Mouse (Mus musculus) testis, postnatal 10 days (tissue): ENCODE data around the gene Ccdc6.
A peak's percentile ranks its signal among the peaks of the same experiment; 100 is the strongest.

Experiments used
- DNase-seq: peaks from one replicate; pipeline ENCODE4 v3.0.0; 2021; ENCODE audit warnings: low spot score

The Ccdc6 gene

DNA sequence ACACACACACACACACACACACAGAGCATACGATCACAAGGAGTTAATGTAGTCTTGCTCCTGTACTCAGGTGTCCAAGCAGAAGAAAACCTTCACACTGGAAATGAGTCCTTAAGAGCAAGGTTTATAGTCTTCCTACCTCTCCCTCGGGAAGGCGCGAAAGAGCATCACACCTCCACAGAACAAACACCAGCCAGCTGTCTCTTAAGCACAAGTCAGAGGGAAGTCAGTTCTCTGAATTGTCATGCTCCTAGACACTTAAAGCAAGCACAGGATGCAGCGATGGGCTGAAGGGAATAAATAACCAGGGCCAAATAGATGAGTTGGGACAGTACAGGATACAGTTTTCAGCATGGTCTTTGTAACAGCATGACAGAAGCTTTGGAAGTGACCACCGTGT, 35.8 kb downstream of the Ccdc6 start:
- no peak for DNase-seq

DNA sequence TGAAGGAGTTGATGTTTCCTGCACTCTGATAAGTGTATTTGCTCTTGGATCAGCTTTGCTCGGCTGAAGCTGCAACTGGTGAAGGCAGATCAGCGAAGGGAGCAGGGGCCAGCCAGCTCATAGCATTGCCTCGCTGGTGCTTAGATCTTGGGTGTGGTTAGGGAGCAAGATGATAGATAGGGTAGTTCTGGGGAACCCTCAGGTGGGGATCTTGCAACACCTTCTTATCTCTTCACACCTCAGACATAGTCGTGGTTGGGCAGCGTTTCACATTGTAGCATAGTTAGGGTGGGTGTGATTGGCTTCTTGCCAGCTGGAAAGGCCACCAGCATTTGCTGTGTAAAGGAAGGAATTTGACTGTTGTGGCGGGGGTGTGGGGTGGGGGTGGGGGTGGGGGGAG, 36.3 kb downstream of the Ccdc6 start:
- DNase-seq = no peak

DNA sequence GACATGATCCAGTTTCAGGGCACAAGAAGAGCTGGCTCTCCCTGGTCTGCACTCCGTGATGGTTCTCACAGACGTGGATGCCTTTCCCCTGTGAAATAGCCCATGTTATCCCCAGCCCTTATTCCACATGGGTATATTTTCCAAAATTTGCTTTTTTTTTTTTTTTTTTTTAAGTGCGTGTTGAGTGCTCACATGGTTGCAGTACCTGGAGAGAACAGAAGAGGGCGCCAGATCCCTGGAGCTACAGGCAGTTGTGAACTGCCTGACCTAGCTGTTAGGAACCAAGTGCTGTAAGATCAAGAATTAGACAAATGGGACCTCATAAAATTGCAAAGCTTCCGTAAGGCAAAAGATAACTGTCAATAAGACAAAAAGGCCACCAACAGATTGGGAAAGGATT, 38.8 kb downstream of the Ccdc6 start:
- DNase-seq = peak; percentile 54

DNA sequence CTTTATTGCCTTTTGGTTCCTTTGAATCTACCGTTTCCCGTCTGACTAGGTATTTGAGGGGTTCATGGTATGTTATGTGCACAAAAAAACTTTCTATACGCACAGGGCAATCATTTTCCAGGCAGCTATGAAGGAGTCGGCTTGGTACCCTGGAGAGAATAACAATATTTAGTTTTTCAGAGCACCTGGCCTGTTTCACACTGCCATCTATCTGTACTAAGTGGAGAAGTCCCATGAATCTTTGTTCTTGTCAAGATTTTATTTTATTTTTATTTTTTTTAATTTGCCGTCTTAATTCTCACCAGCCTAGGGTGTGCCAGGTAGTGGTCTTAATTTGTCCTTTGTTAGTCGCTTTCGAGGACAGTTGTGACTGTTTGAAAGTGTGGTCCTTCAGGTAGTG, 40.7 kb downstream of the Ccdc6 start:
- DNase-seq = no peak

DNA sequence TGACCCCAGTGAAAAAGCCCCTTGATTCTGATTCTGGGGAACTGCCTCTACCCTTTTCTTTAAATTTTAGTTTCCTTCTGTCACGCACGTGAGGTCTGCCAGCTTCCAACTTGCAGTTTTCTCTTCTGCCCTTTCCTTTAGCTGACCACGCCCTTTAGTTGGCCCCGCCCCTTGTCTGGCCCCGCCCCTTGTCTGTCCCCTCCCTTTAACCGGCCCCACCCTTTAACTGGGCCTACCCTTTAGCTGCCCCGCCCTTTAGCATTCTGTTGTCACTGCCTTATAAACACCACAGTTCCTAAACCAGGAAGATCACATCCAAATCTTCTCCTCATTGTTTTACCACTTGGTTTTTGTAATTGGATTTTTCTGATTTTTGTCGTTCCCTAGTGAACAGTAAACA, 41.2 kb downstream of the Ccdc6 start:
- DNase-seq = no peak

DNA sequence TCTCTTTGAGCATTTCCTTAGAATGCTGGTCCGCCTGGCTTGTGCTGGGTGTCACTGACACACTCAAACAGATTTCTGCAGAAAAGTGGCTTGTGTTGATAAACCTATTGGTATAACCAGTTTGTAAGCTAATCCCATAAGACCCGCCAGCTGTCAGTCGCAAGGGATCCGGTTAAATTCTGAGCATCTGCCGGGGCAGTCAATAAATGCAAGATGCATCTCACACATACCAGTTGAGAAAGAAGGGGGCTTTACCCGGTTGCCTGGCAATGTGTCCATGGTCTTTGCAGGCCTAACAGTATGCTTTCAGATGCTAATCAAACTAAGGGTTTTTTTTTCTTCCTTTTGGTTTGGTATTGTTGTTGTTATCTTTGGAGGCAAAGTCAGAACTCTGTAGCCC, 42.4 kb downstream of the Ccdc6 start:
- no peak for DNase-seq

DNA sequence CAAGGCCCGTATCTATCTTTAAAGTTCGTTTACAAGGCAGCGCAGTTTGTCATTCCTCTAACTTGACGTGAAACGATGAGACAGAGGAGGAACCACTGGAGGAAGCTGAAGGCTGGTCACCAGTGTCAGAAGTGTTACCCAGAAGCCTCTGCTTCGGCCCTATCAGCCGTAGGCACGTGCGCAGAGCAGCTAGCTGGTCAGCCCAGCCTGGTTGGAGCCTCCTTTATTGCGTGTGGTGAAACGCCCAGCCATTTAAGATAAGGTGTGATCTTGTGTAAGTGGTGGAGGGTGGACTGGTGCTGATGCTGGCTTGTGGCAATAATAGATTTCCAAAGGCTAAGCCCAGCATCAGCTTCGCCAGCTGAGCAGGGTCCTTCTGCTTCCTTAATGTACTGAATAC, 43.5 kb downstream of the Ccdc6 start:
- no peak for DNase-seq

DNA sequence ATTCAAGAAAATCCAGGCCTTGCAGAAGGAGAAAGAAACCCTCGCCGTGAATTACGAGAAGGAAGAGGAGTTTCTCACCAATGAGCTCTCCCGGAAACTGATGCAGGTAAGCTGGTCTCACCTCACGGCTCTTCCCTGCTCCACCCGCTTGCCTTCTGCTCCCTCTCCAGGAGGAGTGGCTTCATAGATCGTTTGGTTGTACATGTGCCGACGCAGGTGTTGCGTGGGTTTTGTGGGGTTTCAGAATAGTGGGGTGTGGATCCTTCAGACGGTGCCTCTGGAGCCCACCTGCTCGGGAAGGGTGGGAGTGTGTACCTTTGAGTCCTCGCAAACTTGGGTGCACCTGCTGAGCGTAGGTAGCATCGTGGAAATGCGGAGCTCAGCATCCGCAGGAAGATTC, 45.7 kb downstream of the Ccdc6 start:
- no peak for DNase-seq

DNA sequence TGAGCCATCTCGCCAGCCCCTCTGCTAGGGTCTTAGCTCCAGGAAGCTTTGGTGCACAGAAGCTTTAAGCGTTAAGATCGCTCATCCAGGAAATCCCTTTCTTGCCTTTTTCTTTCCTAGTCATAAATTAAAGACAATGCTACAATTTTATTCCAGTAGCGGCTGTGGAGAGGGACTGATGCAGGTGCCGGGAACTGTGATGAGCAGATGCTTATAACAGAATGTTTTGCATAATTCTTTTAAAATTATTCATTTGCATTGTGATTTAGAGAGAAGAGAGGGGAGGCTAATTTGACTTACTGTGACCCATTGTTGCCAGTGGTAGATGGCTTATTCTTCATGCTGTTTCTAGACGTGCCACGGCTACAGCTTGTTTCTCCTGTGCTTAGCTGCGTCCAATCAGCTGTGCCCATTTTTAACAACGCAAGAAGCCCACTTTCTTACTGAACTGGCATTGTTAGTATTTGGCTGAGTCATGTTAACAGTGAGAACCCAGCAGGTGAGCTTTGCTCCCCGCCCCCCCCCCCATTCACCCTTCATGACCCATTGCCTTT, 47.2 kb downstream of the Ccdc6 start:
- no peak for DNase-seq

DNA sequence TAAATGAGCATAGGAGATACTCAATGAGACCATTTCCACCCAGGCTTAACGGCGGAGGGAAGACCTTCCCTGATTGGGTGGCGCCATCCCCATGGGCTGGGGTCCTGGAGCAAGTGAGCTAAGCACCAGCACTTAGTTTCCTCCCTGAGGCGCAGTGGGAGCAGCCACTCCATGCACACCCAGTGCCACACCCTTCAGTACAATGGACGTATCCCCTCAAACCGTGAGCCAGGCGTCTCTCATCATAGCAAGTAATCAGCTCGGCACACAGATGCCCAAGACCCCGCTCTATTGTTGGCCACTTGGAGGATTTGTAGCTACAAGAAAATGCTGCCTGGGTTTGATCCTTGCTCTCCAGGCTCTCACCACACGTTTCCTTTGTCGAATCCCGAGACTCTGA, 49.0 kb downstream of the Ccdc6 start:
- DNase-seq = no peak

DNA sequence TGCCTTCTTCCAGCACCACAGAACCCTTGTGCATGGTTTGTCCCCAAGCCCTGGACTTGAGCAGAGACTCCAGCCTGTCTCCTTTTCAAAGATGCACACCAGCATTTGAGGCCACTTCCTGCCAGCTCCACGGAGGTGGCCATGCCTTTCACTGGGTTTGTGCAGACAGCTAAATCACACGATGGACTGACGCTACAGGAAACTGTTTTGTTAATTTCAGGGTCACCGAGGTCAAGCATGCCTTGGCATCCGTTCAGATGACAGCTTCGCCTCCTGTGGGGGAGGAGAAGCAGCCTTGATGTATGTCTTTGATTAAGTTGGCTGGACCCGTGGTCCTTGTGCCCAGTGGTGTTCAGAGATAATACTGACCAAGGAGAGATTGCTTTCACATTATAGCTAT, 52.2 kb downstream of the Ccdc6 start:
- no peak for DNase-seq

DNA sequence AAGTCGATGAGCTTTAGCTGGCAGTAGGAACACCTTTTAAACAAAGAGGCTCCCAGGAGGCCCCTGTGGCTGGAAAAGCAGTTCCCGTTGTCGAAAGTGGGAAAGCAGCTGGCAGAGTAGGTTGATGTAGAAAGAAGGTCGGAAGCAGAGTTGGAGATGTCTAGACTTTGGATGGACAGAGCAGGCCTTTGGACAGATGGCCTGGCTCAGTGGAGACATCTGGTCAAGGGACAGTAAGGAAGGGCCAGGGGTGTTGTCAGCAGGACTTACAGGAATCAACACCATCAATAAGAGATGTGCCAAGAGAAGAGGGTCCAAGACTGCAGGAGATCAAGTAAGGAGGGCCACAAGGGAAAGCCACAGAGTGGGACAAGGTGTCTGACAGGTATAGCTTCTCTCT, 53.4 kb downstream of the Ccdc6 start:
- DNase-seq = no peak

DNA sequence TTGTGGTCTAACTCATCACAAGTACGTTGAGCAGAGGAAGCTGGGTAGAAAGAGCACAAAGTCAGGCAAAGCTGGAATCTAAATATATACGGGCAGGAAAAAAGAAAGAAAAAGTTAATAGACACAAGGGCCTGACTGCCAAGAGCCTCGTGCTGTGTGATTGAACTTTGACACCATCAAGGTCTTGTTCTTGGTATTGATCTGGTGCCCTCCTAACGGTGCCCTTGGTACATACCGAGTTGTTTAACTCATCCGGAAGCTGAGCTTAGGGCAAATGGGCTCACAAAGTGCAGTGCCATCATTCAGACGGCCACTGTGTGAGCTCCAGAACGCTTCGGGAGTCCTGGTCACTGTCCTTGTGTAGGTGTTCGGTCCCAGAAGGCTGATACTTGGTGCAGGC, 54.2 kb downstream of the Ccdc6 start:
- no peak for DNase-seq

DNA sequence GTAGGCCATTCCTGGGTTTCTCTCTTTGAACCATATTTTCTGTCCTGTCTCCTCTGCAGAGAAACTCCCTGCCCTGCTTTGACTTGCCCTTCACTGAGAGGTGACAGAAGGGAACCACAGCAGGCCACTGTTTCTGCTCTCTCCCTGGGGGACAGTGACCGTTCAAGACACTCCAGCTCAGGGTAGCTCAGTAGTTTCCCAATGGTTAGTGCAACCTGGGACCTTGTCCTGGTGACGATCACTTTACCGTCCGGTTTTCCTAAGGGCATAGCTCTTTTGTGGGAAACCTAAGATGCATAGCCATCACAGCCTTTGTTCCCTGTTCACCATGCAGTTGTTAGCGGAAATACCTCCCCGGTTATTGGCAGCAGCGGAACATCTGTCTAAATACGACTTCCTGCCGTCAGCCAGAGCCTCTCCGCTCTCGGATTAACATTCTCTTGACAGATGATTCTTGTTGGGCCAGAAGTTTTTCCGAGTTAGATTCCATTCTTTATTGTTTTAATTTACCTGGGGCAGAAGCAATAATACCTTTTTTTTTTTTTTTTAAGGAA, 55.3 kb downstream of the Ccdc6 start:
- no peak for DNase-seq

DNA sequence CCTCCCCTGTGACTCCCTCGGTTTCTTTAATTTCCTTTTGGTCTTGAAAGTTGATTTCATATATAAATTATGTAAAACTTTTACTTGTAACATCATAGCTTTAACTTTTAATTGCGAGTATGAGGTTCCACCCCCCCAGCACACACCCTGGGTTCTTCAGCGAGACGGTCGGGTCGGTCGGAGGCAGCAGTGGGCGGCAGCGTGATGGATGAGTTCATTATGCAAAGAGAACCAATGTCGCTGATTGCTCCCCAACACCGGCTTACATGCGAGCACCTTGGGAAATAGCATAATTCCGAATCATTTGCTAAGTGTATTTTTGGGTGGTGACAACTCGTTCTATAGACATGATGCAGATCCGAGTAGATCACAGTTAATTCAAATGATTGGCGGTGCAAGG, 56.9 kb downstream of the Ccdc6 start:
- DNase-seq = no peak

DNA sequence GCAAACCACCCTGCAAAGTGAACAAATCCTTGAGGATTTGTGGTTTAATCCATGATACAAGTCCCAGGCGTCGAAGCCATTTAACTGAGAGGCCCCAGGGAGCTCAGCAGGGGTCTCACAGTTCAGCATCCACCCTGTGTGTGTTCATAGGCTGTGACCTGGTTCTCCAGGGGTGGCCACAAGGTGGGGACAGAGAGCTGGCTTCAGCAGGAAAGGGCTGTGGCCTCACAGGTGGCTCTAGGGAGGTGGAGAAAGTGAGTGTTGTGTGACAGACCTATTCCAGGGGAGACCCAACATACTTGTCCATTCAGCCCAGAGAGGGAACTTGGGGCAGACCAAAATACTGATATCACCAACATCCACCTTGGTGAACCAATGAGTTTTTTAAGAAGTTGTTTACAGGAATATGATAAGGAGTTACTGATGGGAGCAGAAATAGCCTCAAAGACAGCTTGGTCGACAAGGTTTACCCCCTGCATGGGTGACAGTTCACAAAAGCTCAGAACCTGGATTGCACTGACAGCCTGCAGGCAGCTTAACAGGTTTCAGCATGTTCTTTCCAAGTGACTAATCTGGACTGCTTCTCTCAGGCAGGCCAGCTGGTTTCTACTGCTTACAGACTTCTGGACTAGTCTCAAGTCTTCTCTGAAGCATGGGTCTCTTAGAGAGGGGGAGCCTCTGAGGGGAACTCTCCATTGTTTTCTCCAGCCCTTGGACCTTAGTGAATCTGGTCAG, 59.7 kb downstream of the Ccdc6 start:
- no peak for DNase-seq

DNA sequence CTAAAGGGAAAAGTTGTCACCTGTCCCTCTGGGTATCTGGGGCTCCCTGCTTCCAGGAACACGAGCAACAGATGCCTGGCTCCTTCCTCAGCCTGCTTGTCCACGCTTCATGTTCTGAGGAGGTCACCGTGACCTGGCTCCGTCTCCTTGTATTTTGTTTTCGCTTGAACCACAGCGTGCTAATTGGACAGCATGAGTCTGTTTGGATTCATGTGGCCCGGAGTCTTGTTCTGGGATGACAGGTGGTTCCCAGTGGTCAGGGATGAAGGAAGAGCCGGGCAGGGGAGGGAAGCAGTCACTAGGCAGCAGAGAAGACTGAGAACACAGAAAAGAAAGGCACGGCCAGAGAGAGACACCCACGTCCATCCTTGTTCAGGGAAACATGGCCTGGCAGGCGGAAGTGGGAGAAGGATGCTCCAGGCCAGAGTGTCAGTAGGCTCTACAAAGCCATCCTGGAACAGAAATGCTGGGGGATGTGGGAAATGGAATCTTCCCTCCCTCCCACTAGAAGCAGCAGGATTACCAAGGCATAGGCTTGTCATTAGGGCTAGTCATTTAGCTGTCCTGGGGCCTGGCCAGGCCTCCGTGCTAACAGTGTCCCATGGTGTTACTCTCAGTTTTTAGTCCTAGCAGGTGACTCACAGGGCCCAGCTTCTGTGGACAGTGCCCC, 62.9 kb downstream of the Ccdc6 start:
- no peak for DNase-seq

DNA sequence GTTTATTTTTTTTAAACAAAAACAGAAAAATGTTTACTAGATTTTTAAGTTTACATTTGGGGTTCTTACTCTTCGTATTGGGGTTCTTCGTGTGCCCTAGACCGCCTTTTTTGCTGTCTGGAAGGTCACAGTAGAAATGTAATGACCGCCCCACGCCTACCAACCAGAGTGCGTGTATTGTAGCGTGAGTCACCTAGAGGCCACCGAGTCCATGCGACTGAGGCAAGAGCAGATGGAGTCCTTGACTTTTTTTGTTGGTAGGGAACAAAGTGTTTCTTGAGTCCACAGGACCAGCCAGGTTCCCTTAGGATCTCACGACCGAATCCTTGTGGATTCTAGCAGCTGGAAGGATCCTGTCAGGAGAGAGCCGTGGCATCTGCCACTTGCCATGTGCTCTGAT, 63.9 kb downstream of the Ccdc6 start:
- DNase-seq = no peak

DNA sequence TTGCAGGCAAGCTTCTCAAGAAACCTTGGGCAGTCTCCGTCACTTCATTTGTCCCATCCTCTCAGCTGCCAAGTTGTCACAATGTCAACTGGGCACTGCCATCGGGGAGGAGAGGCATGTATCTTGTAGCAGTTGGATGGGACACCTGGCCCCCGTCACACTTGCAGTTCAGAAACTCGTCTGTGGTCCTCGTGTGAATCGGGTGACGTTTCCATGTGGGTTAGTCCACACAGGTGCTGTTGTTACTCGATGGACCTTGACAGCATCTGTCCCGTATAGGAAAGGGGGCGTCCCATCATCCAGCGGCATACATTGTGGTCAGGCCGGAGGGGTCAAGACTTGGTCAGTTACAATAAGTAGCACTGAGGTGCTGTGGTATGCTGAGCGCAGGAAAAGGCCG, 64.6 kb downstream of the Ccdc6 start:
- DNase-seq = no peak

DNA sequence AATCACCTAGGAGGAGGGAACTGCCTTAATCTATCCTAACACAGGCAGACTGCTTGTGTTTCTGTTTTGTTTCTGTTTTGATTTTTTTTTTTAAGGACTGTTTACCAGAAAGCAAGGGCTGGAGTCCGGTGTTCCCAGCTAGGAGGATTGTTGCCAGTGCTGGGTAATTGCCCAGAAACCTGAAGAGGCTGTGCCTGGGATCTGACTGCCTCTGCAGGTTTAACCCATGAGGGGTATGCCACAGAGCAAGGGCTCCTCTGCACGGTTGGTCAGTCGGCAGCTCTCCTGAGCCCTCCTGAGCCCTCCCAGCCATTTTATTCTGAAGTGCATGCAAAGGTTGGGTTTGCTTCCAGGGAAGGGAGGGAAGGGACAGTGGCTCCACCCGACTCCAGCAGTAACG, 66.8 kb downstream of the Ccdc6 start:
- DNase-seq = no peak

DNA sequence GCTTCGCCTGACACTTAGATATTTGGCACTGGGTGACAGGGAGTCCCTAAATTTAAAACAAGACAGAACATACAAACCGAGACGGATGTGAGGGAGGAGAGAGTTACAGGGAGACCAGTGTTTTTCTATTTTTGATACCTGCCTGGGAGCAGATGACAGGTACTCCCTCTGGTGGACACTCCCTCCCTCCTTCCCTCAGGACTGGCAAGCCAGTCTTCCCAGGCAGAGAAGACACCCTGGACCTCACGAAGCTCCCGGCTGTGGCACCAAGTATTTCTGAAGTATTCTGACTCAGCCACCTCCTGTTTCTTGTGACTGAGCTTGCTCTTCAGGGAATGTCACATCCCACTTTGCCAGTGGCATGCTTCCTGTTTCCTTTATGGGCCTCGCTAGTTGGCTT, 69.0 kb downstream of the Ccdc6 start:
- DNase-seq = no peak

DNA sequence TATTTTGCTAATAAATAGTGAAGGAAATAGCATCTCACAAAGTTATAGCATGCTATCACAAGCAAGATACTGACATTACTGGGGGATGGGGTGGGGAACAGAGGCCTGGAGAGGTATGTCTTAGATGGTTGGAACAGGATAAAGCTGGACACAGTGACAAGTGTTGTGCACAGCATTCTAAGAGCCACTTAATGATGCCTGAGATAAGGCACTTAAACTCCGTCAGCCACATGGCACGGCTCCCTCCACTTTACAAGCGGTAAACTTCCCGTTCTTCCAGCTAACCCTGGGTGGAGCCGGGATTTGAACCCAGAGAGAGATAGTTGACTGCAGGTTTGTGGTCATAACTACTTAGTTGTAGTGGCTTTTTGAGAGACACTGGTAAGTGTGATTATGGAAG, 69.5 kb downstream of the Ccdc6 start:
- no peak for DNase-seq

DNA sequence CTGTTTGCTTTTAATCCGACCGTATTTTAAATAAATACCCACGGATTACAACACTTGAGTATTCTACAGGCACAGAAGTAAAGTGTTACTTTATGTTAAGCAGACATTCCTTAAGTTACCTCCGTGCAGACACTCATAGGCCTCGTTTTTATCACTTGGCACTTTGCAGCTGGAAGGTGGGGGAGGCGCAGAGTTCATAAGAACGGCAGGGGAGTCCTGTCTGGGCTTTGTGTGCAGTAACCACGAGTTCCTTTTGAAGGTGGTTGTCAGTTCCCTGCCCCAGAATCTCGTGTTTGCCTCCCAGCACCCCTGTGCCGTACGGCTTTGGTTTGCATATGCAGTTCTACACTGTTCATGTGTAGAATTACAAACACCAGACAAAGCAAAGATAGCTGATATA, 70.7 kb downstream of the Ccdc6 start:
- no peak for DNase-seq

DNA sequence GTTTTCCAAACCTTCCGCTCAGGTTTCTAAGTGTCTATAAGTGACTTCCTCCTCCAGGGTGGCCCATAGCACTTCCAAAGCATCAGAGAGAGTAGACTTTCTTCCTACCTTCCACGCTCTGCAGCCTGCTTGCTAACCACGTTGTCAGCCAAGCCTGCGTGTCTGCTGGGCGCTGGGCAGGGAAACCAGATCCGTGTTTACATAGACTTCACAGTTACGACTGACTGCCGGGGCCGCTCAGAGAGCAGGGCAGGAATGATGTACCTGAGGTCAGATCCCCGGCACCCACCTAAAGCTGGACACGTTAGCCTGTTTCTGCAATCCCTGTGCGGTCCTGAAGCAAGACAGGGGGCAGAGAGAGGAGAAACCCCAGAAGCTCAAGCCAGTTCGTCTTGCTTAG, 71.5 kb downstream of the Ccdc6 start:
- no peak for DNase-seq
